Mouse (Mus musculus) heart, embryonic 14.5 days (tissue): Measurements from ENCODE around the gene Pparg. TPM values are rescaled to one million over a fixed set of nuclear protein-coding genes. Genes with fewer than 3 reads are reported as not detected.
A peak's percentile ranks its signal among the peaks of the same experiment; 100 is the strongest.

ENCODE experiments used
- ATAC-seq: fragments of 200-750 bp; cut with Nextera tagmentation; 2 replicates; pipeline ENCODE4 v1.8.0; 2017; ENCODE audit warnings: low read depth, moderate TSS enrichment; ENCODE audit not compliant: insufficient number of reproducible peaks, insufficient read depth, low FRiP score
- H3K27ac ChIP-seq, 2 experiments: fragments of 200-500 bp in 1 of 2; fragments of 300-500 bp in 1 of 2; sonication (generic) in 1 of 2; replicated peaks in 1 of 2; 2 replicates each; pipeline ENCODE4 v1.5.1; 2012 to 2014; ENCODE audit warnings: low read depth in 2 of 2, low read length in 2 of 2, control low read depth in 1 of 2, mild to moderate bottlenecking in 1 of 2, mixed read lengths in 1 of 2; ENCODE audit not compliant: control insufficient read depth in 1 of 2, insufficient read depth in 1 of 2
- H3K27me3 ChIP-seq: fragments of 300-500 bp; sonication (generic); 2 replicates; pipeline ENCODE4 v1.6.1; 2014; ENCODE audit warnings: mild to moderate bottlenecking, low read length, control low read depth; ENCODE audit not compliant: control insufficient read depth, insufficient read depth
- H3K36me3 ChIP-seq: fragments of 300-500 bp; sonication (generic); 2 replicates; pipeline ENCODE4 v1.6.1; 2014; ENCODE audit warnings: mild to moderate bottlenecking, control low read depth, low read length, mixed read lengths; ENCODE audit not compliant: control insufficient read depth, insufficient read depth
- H3K4me1 ChIP-seq, 2 experiments: fragments of 200-500 bp in 1 of 2; fragments of 300-500 bp in 1 of 2; sonication (generic) in 1 of 2; 2 replicates each; pipeline ENCODE4 v1.6.1; 2012 to 2014; ENCODE audit warnings: low read length in 2 of 2, control low read depth in 1 of 2, mixed read lengths in 1 of 2; ENCODE audit not compliant: control insufficient read depth in 2 of 2, insufficient read depth in 2 of 2
- H3K4me2 ChIP-seq: fragments of 300-500 bp; sonication (generic); 2 replicates; pipeline ENCODE4 v1.6.1; 2014; ENCODE audit warnings: mild to moderate bottlenecking, low read length
- H3K4me3 ChIP-seq, 2 experiments: fragments of 200-500 bp in 1 of 2; fragments of 300-500 bp in 1 of 2; sonication (generic) in 1 of 2; 2 replicates each; pipeline ENCODE4 v1.5.1; 2012 to 2014; ENCODE audit warnings: low read length in 2 of 2, mild to moderate bottlenecking in 2 of 2, control low read depth in 1 of 2, low read depth in 1 of 2, moderate library complexity in 1 of 2; ENCODE audit not compliant: control insufficient read depth in 1 of 2, insufficient read depth in 1 of 2
- H3K9ac ChIP-seq: fragments of 300-500 bp; sonication (generic); 2 replicates; pipeline ENCODE4 v1.6.1; 2014; ENCODE audit warnings: mild to moderate bottlenecking, low read length
- H3K9me3 ChIP-seq: fragments of 300-500 bp; sonication (generic); 2 replicates; pipeline ENCODE4 v1.6.1; 2016; ENCODE audit warnings: low read length, control low read depth; ENCODE audit not compliant: control insufficient read depth
- WGBS: fragments of 180-500 bp; shearing (Covaris S2); extraction: QIAGEN DNeasy Blood & Tissue Kit; methylation state at CpG from one replicate; pipeline ENCODE4 v1.1.7; 2014; 5-methylcytosine and 5-hydroxymethylcytosine counted together
- polyA plus RNA-seq: library from polyadenylated mRNA; unstranded; fragments of >200 nt; fragmentation: Nextera tagmentation; extraction: Ambion mirVana; gene quantifications from 2 replicates; pipeline ENCODE4 v1.2.1, GENCODE M21; 2014

Pparg gene
- polyA plus RNA-seq, 1 experiment from 2014 or later, result 2.4 TPM

DNA sequence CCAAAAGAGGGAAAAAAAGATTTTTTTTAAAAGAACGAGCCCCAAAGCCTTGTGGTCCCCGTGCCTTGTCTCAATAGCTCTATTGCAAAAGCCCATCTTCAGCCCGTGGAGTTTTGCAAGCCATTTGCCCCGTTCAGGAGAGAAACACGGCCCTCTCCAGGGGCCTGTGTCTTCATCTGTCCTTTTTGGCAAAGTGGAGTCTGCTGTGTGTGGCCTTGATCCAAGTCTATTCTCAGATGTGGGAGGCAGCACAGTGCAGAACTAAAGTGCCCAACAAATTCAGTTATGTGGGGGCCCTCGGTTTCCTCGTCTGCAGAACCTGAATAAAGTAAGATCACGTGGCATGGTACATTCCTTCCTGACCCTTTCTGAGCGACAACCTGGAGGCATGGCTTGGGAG lies 162.4 kb downstream of the Pparg start:
- Histone ChIP-seq H3K4me2 (no peak overlapping the region), H3K9ac (no peak overlapping the region), H3K4me3 (no peak overlapping the region), H3K27me3 (peaks cover 8% of the 10 kb centered on the region; the same call in 1 of the 2 replicates), H3K9me3 (no peaks in the 10 kb centered on the region), H3K4me1 (peaks cover 5 to 11% of the 10 kb centered on the region in 2 experiments; a peak in 2 of 4 replicates), H3K27ac (0 out of 4 replicates have a peak overlapping the region, but pooled peaks of 1 of the 2 experiments have one; percentile 24), H3K36me3 (no peaks in the 10 kb centered on the region)
- no peak for ATAC-seq
- WGBS, result 58% methylated on average over 9 of the region's 9 CpGs

DNA sequence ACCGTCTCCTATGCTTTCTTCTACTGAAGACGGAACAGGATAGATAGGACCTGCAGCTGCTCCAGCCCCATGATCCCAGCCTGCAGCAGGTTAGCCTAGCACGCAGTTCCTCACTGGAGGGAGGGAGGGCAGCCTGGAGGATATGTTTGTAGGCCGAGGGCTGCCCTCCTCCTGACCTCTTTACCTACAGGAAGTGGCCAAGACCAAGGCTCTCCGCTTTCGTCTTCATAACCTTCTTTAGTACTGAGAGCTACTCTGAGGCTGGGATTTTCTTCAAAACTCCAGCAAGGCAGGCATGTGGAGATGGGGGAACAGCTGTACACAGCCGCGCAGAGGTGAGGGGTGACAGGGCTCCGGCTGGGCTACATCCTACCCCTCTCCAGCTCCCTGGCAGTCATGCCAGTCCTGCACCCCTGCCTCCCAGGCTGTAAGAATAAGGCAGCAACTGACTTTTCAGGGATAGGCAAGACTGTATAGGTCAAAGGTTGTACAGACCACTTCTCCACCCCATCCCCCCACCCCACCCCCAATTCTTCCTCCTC lies 163.8 kb downstream of the Pparg start:
- H3K27ac ChIP-seq, result no peak overlapping the region
- ATAC-seq, result no peak
- H3K4me2 ChIP-seq, result no peak overlapping the region
- H3K4me1 ChIP-seq, result peaks cover 5 to 11% of the 10 kb centered on the region in 2 experiments; a peak in 2 of 4 replicates
- H3K9me3 ChIP-seq, result no peaks in the 10 kb centered on the region
- H3K9ac ChIP-seq, result no peak overlapping the region
- no peaks in the 10 kb centered on the region for H3K27me3 ChIP-seq
- 80% methylated on average over 9 of the region's 9 CpGs for WGBS
- H3K36me3 ChIP-seq, result no peaks in the 10 kb centered on the region
- no peak overlapping the region for H3K4me3 ChIP-seq

- Histone ChIP-seq H3K27me3 (no peaks in the 10 kb centered on the region; the same call in 1 of the 2 replicates), H3K4me1 (peaks cover 5 to 11% of the 10 kb centered on the region in 2 experiments; a peak in 2 of 4 replicates), H3K4me3 (no peak overlapping the region), H3K4me2 (no peak overlapping the region), H3K36me3 (no peaks in the 10 kb centered on the region), H3K9ac (no peak overlapping the region), H3K9me3 (no peaks in the 10 kb centered on the region), H3K27ac (no peak overlapping the region)
- WGBS, result 74% methylated on average over 3 of the region's 3 CpGs
- ATAC-seq, result no peak
Observed at GRCm38 (mm10) chr6:115527418-115527817, 166.7 kb downstream of the Pparg start.

DNA sequence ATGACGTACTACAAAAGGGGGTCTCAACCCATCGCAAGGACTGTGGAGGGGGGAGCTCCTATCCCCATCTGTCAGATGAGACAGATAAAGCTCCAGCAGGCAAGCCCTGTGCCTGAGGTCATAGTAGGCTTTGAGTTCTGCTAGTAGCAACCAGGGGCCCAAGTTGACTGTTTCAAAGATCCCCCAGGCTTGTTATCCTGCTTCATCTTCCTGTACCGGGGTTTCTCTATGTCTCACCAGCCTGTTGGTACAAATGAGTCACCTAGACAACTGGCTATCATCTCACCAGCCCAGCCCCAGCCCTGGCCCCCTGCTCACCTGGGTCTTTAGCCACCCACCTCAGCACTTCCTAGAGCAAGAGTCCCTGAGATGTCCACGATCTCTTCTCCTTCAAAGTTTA lies 167.6 kb downstream of the Pparg start:
- ATAC-seq, result no peak
- Histone ChIP-seq H3K4me1 (peaks cover 1 to 8% of the 10 kb centered on the region in 2 experiments; a peak in 2 of 4 replicates), H3K4me2 (no peak overlapping the region), H3K27ac (no peak overlapping the region), H3K9ac (no peak overlapping the region), H3K4me3 (no peak overlapping the region), H3K36me3 (no peaks in the 10 kb centered on the region), H3K27me3 (no peaks in the 10 kb centered on the region; the same call in 1 of the 2 replicates), H3K9me3 (no peaks in the 10 kb centered on the region)
- WGBS, result 86% methylated on average over 4 of the region's 4 CpGs

GRCm38 (mm10) chr6:115534617-115535016 lies 173.9 kb downstream of the Pparg start:
- peaks cover 0 to 7% of the 10 kb centered on the region in 2 experiments; a peak in 2 of 4 replicates for H3K4me1 ChIP-seq
- H3K27me3 ChIP-seq, result peaks cover 3% of the 10 kb centered on the region; the same call in 1 of the 2 replicates
- H3K9ac ChIP-seq, result no peak overlapping the region
- H3K4me3 ChIP-seq, result no peak overlapping the region
- H3K36me3 ChIP-seq, result no peaks in the 10 kb centered on the region
- no peak for ATAC-seq
- 48% methylated on average over 7 of the region's 7 CpGs for WGBS
- no peak overlapping the region for H3K27ac ChIP-seq
- no peak overlapping the region for H3K4me2 ChIP-seq
- H3K9me3 ChIP-seq, result no peaks in the 10 kb centered on the region

- no peaks in the 10 kb centered on the region for H3K9me3 ChIP-seq
- peaks cover 0 to 7% of the 10 kb centered on the region in 2 experiments; a peak in 2 of 4 replicates for H3K4me1 ChIP-seq
- no peak overlapping the region for H3K4me2 ChIP-seq
- no peak overlapping the region for H3K27ac ChIP-seq
- 78% methylated on average over 4 of the region's 4 CpGs for WGBS
- H3K9ac ChIP-seq, result no peak overlapping the region
- H3K27me3 ChIP-seq, result peaks cover 3% of the 10 kb centered on the region; the same call in 1 of the 2 replicates
- no peaks in the 10 kb centered on the region for H3K36me3 ChIP-seq
- no peak overlapping the region for H3K4me3 ChIP-seq
- no peak for ATAC-seq
Observed at GRCm38 (mm10) chr6:115536169-115536568, 175.4 kb downstream of the Pparg start.

GRCm38 (mm10) chr6:115538645-115539429 lies 178.1 kb downstream of the Pparg start:
- Histone ChIP-seq H3K27ac (no peak overlapping the region), H3K4me3 (peak overlapping the region; percentile 28 to 34), H3K9ac (peak overlapping the region; percentile 70), H3K36me3 (no peaks in the 10 kb centered on the region), H3K9me3 (no peaks in the 10 kb centered on the region), H3K4me1 (peaks cover 4 to 11% of the 10 kb centered on the region in 2 experiments), H3K4me2 (peak overlapping the region; percentile 65), H3K27me3 (0 out of 2 replicates have a peak, but pooled peaks cover 3% of the 10 kb centered on the region)
- 0 out of 2 replicates have a peak, but pooled peaks have one; percentile 52 for ATAC-seq
- WGBS, result 17% methylated on average over 26 of the region's 26 CpGs
